Mouse (Mus musculus) liver, adult 2 months (tissue): ENCODE results near the gene Prss45.

Experiments
- CTCF ChIP-seq: fragments of 200-500 bp; IDR thresholded peaks from 2 replicates; pipeline ENCODE4 v1.5.1; 2011; ENCODE audit warnings: low read depth, low read length, control low read depth
- POLR2A ChIP-seq: fragments of 200-500 bp; IDR thresholded peaks from 2 replicates; pipeline ENCODE4 v1.6.1; 2011; ENCODE audit warnings: low read length, control low read depth; ENCODE audit not compliant: insufficient read depth; ENCODE audit errors: extremely low read depth

GRCm38 (mm10) chr9:110841438-110841837 lies 7.0 kb downstream of the Prss45 start:
- no peak for TF ChIP-seq CTCF
- TF ChIP-seq POLR2A = no peak
